Mouse (Mus musculus): ENCODE measurements around the gene Zfp423. TPM values are rescaled to one million over a fixed set of nuclear protein-coding genes. Genes with fewer than 3 reads are reported as not detected.

The Zfp423 gene
- total RNA-seq, 2 experiments from 2014 or later = 25.4 to 32.6 TPM

DNA sequence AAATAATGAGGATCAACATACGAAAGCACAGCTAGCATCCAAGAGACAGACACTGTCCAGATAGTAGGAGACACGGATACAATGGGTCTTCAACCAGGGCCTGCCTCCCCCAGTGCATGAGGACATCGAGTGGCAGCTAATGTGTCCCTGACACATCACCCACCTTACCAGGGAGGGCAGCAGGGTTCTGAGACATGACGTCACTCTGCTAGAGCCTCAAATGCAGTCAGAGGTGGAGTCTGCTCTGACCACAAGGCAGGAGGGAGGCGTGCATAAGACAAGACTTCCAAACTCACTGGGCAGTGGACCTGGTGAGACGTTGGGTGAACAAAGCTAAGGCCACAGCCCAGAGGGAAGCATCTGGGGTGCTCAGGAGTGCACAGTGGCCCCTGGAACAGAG lies 148.6 kb downstream of the Zfp423 start:
- intact Hi-C loops (cut with DNase I) = no loop called here
- H3K4me3 ChIP-seq = no peak overlapping the region
- H3K27ac ChIP-seq = no peak overlapping the region
- DNase-seq (ENCODE audit: extremely low spot score in 1 of 2, low spot score in 2 of 2) = no peak
- TF ChIP-seq CTCF (IDR thresholded peaks at IDR 0.05) = no peak

DNA sequence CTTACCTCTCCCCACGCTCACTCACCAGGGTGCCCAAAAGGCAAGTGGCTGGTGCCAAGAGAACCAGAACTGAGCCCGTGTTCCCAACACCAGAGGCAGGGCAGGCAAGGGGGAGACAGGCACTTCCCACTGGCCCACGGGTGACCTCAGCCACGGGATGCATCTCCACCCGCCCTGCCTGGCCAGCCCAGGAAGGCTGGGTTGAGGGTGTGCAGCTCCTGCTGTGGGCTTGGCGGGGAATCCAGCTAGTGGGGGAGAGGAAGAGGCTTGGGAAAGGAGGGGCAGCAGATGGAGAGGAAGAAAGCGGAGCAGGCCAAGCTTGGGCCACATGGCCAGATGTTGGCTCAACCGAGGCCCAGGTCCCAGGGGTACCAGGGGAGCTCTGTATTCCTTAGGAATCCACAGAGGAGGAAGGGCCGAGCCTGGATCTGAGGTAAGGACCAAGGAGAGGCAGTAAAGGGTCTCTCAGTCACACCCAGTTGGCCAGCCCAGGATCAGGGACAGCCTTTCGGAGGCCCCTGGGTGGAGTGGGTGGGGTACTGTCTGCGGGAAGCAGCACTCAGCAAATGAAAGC lies 155.0 kb downstream of the Zfp423 start:
- no peak for TF ChIP-seq CTCF (IDR thresholded peaks at IDR 0.05)
- intact Hi-C loops (cut with DNase I) = no loop called here
- no peak overlapping the region for H3K4me3 ChIP-seq
- no peak overlapping the region for H3K27ac ChIP-seq
- no peak for DNase-seq (ENCODE audit: extremely low spot score in 1 of 2, low spot score in 2 of 2)

DNA sequence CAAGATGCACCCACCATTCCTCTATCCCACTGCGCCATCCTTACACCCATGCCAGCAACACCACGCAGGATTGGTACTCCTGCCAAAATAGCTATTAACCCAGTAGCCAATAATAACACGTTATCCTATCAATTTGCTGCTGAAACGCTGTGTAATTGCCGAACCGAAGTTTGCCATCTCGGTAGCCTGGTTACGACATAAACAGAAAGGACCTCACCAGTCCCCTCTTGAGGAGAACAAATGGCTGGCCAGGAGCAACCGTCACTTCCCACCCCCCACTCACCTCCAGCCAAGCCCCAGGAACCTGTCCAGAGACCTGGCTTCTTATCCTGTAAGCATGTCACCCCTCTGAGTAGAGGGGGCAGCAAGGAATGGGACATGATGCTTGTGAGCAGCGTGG lies 156.0 kb downstream of the Zfp423 start:
- no peak overlapping the region for H3K27ac ChIP-seq
- TF ChIP-seq CTCF (IDR thresholded peaks at IDR 0.05) = no peak
- DNase-seq (ENCODE audit: extremely low spot score in 1 of 2, low spot score in 2 of 2) = no peak
- no peak overlapping the region for H3K4me3 ChIP-seq
- intact Hi-C loops (cut with DNase I) = no loop called here

DNA sequence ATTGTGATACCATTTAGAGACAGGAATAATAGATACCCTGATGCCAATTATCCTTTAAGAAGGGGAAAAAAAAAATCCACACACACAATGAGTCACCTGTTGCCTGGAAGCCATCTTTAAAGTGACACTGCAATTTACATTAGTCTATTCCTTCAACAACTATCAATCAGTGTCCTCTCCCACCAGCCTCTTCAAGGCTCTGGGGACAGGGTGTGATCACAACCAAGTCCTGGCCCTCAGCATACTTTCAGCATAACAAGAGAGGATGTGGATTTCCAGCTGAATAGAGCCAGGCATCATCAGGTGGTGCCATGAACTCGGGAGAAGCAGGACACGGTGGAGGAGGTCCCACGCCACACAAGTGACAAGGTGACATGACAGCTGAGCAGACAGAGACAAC lies 156.8 kb downstream of the Zfp423 start:
- DNase-seq (ENCODE audit: extremely low spot score in 1 of 2, low spot score in 2 of 2) = no peak
- H3K4me3 ChIP-seq = no peak overlapping the region
- TF ChIP-seq CTCF (IDR thresholded peaks at IDR 0.05) = no peak
- intact Hi-C loops (cut with DNase I) = no loop called here
- no peak overlapping the region for H3K27ac ChIP-seq

DNA sequence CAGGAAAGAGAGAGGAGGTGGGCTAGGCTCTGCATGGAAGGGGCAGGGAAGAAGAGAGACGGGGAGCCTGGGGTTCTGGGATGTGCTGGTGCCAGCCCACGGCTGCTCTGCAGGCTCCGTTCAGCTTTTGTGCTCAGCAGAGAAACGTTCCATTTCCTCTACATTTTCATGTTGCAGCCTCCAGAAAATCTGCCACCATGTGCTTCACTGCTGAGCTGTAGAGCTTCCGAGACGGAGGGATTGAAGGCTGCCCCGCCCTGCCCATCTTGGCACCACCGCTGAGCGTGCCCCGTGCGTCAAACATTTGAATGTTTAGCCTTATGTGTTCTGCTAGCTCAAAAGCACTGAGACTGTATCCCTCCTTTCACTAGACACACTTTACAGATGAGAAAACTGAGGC lies 159.3 kb downstream of the Zfp423 start:
- Histone ChIP-seq H3K4me3 (no peak overlapping the region), H3K27ac (no peak overlapping the region)
- TF ChIP-seq CTCF (IDR thresholded peaks at IDR 0.05) = no peak
- peak; percentile 45 to 50 for DNase-seq (ENCODE audit: extremely low spot score in 1 of 2, low spot score in 2 of 2)
- intact Hi-C loops (cut with DNase I) = loop anchor here (2.0 kb wide), 1 partner anchor 161 kb away; no protein-coding TSS in a partner anchor

DNA sequence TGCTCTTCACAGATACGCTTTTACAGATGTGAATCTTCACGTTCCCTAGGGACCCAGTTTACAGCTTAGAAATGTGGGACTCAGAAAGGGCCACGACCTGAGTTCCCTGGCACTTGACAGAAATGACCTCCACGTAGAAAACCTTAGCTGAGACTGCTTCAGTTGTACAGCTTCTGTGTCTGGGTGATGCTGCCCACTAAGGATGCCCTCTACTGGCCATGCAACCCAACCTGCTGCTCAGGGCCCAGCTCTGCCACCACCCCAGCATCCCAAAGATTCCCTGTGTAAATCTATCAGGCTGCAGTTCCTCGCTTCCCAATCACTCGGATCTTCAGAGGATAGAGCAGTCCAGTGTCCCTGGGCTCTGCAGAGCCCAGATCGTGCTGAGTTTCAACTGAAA lies 163.2 kb downstream of the Zfp423 start:
- H3K27ac ChIP-seq = no peak overlapping the region
- DNase-seq (ENCODE audit: extremely low spot score in 1 of 2, low spot score in 2 of 2) = no peak
- intact Hi-C loops (cut with DNase I) = loop anchor here (5.0 kb wide), 1 partner anchor 79 kb away; no protein-coding TSS in a partner anchor
- TF ChIP-seq CTCF (IDR thresholded peaks at IDR 0.05) = peak; percentile 59
- no peak overlapping the region for H3K4me3 ChIP-seq

DNA sequence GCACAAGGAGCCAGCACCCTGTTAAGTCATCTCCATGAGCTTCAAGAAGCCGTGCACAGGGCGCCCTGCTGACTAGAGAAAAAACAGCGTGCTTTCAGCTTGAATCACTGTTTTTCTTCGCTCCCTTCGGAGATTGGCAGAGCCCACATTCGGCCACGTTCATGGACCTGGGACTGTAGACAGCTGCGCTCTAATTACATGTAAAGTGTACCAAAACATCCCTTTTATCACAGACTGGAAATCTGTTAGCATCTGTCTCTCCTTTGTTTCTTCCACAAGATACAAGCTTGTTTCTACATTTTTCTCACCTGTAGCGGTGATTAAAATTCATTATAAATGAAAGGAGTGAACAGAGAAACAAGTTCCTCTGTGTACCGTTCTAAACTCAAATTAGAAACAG lies 164.8 kb downstream of the Zfp423 start:
- intact Hi-C loops (cut with DNase I) = loop anchor here (5.0 kb wide), 1 partner anchor 77 kb away; no protein-coding TSS in a partner anchor
- no peak for DNase-seq (ENCODE audit: extremely low spot score in 1 of 2, low spot score in 2 of 2)
- Histone ChIP-seq H3K4me3 (no peak overlapping the region), H3K27ac (no peak overlapping the region)
- no peak for TF ChIP-seq CTCF (IDR thresholded peaks at IDR 0.05)

DNA sequence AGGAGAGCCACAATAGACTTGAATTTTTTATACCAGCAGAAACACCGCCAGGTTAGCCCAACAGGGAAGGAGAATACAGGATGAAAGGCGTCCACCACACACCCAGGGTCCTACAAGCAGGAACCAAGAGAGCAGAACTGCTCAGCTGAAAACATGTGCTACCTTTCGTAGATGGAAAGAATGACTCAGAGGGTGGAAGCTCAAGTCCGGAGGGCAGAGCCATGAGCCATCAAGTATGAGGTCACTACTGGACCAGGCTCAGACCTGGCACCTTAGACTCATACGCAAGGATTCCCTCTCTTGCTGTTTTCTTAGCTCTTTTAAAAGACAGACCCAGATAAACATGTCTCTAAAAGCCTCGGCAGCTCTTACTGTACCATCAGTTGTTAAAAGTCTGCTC lies 168.3 kb downstream of the Zfp423 start:
- no peak overlapping the region for H3K4me3 ChIP-seq
- intact Hi-C loops (cut with DNase I) = no loop called here
- H3K27ac ChIP-seq = no peak overlapping the region
- DNase-seq (ENCODE audit: extremely low spot score in 1 of 2, low spot score in 2 of 2) = no peak
- no peak for TF ChIP-seq CTCF (IDR thresholded peaks at IDR 0.05)

DNA sequence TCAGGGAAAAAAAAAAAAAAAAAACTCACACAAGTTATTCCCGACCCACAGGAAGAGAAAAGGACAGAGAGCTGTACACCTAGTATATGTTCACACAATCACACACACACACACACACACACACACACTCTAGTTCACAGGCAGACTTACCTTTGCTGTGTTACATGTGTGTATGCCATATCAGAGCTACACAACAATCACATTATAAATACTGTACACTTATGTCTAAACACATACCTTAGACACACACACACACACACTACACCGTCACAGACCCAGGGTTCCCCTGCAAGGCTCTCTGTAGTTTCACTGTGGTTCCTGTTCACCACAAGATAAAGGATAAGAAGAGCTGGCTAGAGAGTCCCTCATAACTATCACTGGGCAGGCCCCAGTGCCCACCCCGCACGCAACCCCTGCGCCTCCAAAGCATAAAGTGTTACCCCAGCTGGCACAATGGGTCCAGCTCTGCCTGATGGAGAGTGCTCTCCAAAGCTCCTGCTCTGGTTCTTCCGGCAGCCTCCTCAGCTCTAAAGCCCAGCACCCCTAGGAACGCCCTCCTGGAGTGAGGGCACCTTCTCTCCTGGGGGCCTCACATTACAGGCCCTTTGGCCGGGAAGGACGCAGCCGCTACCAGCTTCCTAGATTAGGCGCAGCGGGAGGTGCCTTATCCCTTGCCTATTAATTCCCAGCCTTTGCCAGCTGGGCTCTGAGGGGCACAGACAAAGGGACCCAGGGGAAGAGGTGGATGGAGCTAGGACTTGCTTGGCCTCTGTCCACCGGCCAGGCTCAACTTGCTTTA lies 174.6 kb downstream of the Zfp423 start:
- intact Hi-C loops (cut with DNase I) = no loop called here
- Histone ChIP-seq H3K4me3 (no peak overlapping the region), H3K27ac (no peak overlapping the region)
- DNase-seq (ENCODE audit: extremely low spot score in 1 of 2, low spot score in 2 of 2) = no peak
- TF ChIP-seq CTCF (IDR thresholded peaks at IDR 0.05) = no peak

DNA sequence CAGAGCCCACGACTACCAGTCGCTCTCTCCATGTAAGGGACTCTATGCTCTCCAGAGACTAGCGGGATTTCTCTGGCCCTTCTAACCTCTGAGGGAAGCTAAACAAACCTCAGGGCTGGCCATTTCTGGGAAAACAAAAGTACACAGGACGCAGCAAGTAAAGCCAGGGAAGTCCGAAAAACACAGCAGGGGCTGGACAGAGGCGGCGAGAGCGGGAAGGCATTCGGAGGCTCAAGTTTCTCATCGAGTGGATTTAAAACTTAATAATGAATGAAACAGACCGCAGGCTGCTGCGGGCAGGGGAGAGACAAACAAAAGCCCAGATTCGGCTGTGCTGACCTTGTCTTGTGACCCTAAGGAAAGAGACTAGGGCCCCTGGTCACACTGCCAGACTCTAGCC lies 175.2 kb downstream of the Zfp423 start:
- intact Hi-C loops (cut with DNase I) = no loop called here
- no peak overlapping the region for H3K27ac ChIP-seq
- no peak for DNase-seq (ENCODE audit: extremely low spot score in 1 of 2, low spot score in 2 of 2)
- no peak for TF ChIP-seq CTCF (IDR thresholded peaks at IDR 0.05)
- no peak overlapping the region for H3K4me3 ChIP-seq

DNA sequence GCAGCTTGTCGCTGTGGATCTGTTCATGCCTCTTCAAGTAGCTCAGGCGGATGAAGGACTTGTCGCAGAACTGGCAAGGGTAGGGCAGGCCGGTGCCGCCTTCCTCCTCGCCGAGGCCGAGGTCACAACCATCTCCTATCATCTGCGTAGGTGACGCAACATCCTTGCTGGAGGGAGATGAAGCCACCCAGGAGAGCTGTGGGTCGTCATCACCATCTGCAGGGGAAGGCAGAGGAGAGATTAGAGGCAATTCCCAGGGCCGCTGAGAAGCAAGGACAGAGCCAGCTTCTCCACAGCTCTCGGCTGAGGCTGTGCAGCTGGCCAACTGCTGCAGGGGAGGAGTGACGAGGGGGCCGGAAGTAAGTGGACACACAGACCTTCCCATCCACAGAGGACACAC lies 176.2 kb downstream of the Zfp423 start:
- TF ChIP-seq CTCF (IDR thresholded peaks at IDR 0.05) = no peak
- no peak overlapping the region for H3K4me3 ChIP-seq
- DNase-seq (ENCODE audit: extremely low spot score in 1 of 2, low spot score in 2 of 2) = no peak
- H3K27ac ChIP-seq = no peak overlapping the region
- intact Hi-C loops (cut with DNase I) = no loop called here

DNA sequence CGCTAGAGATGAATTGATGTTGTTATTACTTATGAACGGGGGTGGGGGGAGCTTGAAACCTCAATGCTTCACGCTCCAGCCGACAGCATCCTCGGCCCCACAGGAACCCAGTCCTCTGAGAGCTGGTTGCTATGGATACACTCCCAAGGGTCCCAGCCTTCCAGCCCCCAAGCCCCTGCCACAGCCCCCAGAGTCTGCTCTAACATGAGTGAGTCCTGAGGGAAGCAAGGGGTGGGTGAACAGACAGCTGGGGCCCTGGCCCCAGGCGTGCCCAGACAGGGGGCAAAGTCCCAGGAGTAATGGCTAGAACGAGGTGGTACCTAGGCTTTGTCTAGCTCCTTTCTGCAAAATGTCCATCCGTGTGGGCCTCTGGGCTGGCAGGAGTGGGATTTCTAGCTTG lies 181.8 kb downstream of the Zfp423 start:
- Histone ChIP-seq H3K27ac (no peak overlapping the region), H3K4me3 (no peak overlapping the region)
- no peak for DNase-seq (ENCODE audit: extremely low spot score in 1 of 2, low spot score in 2 of 2)
- intact Hi-C loops (cut with DNase I) = no loop called here
- no peak for TF ChIP-seq CTCF (IDR thresholded peaks at IDR 0.05)

DNA sequence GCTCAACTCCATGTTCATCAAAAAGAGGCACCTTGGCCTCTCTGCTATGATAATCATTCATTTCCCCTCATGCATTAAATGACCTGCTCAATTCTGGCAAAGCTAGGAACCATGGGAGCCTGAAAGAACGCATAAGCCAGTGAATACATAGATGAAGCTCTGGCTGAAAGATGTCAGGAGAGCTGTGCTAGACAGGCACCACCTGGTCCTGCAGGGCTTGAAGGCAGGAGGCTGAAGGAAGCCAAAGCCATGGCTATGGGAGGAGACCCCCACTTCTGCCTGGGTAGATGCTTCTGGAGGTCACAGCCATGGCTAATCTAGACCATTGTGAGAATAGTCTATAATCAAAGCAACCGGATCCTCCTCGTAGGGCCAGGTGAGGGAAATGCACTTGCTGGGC lies 183.5 kb downstream of the Zfp423 start:
- intact Hi-C loops (cut with DNase I) = no loop called here
- Histone ChIP-seq H3K27ac (no peak overlapping the region), H3K4me3 (no peak overlapping the region)
- no peak for DNase-seq (ENCODE audit: extremely low spot score in 1 of 2, low spot score in 2 of 2)
- no peak for TF ChIP-seq CTCF (IDR thresholded peaks at IDR 0.05)

Measured in left cerebral cortex, adult 2 months (tissue).